Mouse (Mus musculus) bone marrow macrophage, adult 2 months (primary cell): ENCODE results near the gene St8sia1. TPM values are rescaled to one million over a fixed set of nuclear protein-coding genes. Genes with fewer than 3 reads are reported as not detected.

Experiments used
- H3K27ac ChIP-seq: 2 replicates; pipeline ENCODE4 v1.5.1; 2012; ENCODE audit warnings: low read depth, low read length; ENCODE audit not compliant: insufficient read depth
- H3K4me1 ChIP-seq: 2 replicates; pipeline ENCODE4 v1.6.1; 2012; ENCODE audit warnings: low read length; ENCODE audit not compliant: control insufficient read depth, insufficient read depth
- H3K4me3 ChIP-seq: 2 replicates; pipeline ENCODE4 v1.5.1; 2012; ENCODE audit warnings: mild to moderate bottlenecking, low read length, moderate library complexity; ENCODE audit not compliant: insufficient read depth
- CTCF ChIP-seq: IDR thresholded peaks from 2 replicates; pipeline ENCODE4 v1.5.1; 2012; ENCODE audit warnings: low read depth, mild to moderate bottlenecking, low read length, moderate library complexity
- POLR2A ChIP-seq: IDR thresholded peaks from 2 replicates; pipeline ENCODE4 v1.6.1; 2012; ENCODE audit warnings: mild to moderate bottlenecking, low read depth, low read length, borderline replicate concordance
- polyA plus RNA-seq: library from polyadenylated mRNA; stranded (reverse); fragments of >200 nt; gene quantifications from 2 replicates; pipeline ENCODE4 v1.2.4, GENCODE M21; 2012; ENCODE audit not compliant: missing spikeins, insufficient read depth, insufficient read length

St8sia1 gene
- polyA plus RNA-seq, 1 experiment: not detected

DNA sequence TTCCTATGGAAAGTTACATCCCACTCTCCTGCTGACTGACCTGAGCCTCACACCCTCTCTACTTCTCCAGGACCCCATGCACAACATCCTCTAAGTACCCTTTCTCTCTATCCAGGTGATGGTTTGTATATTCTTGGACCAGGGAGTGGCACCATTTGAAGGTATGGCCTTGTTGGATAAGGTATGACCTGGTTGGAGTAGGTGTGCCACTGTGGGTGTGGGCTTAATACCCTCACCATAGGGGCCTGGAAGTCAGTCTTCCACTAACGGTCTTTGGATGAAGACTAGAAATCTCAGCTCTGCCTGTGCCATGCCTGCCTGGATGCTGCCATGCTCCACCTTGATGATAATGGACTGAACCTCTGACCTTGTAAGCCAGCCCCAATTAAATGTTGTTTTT is 125.8 kb downstream of the St8sia1 start:
- no peaks in the 10 kb centered on the region for H3K4me1 ChIP-seq
- H3K27ac ChIP-seq: no peak overlapping the region
- no peak for TF ChIP-seq POLR2A
- no peak for TF ChIP-seq CTCF
- H3K4me3 ChIP-seq: no peak overlapping the region

DNA sequence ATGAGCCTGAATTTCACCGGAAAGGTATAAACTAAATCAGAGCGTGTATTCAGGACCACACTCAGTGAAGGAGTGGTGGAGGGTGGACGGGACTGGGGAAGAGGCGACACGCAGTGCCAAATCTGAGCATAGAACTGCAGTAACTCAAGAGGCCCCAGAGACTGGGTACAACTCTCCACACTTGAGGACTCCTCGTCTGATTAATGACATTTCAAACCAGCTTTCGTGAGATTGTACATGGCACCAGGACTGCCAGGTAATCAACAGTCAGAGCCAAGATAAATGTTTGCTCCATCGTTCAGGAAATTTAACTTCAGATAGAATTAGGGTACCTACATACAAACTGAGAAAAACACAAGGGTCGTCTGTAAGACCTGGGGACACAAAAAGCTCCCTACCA is 126.9 kb downstream of the St8sia1 start:
- no peak for TF ChIP-seq CTCF
- TF ChIP-seq POLR2A: no peak
- H3K27ac ChIP-seq: no peak overlapping the region
- no peak overlapping the region for H3K4me3 ChIP-seq
- H3K4me1 ChIP-seq: peaks cover under 1% of the 10 kb centered on the region

DNA sequence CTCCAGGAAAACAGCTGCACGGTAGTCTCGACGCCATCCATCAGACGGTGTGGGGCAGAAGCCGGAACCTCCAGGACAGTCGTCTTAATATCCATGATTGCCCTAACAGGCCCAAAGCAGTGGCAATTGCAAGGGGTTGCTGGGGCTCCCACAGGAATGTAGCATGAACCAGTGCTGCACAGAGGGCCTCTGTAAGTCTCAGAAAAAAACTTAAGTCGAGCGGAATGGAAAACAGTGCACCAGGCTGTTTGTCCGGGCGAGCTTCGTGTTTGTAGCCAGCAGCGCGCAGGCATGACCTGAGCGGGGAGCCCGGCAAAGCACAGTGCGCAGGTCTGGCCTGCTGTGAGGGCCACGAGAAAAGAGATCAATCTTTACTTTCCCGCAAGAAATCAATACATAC is 128.5 kb downstream of the St8sia1 start:
- Histone ChIP-seq H3K27ac (no peak overlapping the region), H3K4me1 (peaks cover 10% of the 10 kb centered on the region)

DNA sequence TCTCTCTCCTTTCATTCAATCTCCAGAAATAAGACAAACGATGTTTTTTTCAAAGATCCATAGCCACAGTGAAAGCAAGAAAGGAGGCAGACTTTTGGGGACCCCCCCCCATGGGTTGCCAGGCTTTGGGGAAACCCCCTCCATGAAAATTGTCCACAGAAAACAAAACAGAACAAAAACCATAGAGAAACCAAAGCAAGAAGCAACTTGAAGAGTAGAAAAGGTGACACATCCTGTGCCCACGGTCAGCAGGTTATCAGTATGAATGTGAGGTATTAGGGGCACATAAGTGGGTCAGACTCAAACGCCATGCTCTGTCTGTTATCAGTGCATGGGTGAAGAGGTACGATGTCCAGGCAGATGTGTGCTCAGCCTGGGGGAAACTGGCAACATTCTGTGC is 129.3 kb downstream of the St8sia1 start:
- H3K27ac ChIP-seq: no peak overlapping the region
- H3K4me1 ChIP-seq: peaks cover 10% of the 10 kb centered on the region
- H3K4me3 ChIP-seq: no peak overlapping the region
- TF ChIP-seq CTCF (no peak), POLR2A (no peak)

More for the DNA sequence above, 128.5 kb downstream of the St8sia1 start:
- TF ChIP-seq CTCF: no peak
- no peak for TF ChIP-seq POLR2A
- no peak overlapping the region for H3K4me3 ChIP-seq

DNA sequence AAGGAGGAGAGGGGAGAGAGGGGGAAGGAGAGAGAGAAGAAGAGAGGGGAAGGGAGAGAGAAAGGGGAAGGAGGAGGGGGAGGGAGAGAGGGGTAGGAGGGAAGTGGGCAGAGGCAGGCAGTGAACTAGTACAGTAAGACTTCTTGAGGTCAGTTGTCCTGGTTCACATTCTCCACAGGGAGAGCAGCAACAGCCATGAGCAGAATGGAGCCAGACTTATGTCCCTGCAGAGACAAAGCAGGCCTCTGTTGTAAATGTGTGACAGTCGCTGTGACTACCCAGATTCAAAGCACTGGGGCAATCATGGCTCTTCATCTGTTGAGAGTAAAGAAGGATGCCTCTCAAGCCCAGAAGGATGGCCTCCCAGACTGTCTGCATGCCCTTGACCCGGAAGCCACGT is 132.5 kb downstream of the St8sia1 start:
- peaks cover 10% of the 10 kb centered on the region for H3K4me1 ChIP-seq
- H3K27ac ChIP-seq: no peak overlapping the region
- TF ChIP-seq POLR2A: no peak
- no peak overlapping the region for H3K4me3 ChIP-seq

DNA sequence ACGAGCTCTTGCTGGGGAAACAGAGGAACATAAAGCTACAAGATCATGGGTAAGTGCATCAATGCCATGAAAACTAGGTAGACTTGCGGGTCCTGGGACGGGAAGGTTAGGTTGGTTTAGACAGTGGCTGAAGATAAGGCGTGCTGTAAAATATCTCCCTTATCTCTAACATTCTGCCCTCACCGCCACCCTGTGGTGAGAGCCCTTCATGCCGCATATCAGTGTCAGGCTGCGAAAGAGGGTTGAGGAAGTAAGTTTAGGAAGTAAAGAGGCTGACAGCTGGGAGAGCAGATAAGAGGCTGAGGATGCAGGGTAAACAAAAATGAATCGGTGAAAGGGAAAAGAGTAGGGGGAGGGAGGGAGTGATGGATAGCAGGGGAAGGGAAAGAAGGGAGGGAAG is 133.0 kb downstream of the St8sia1 start:
- no peak overlapping the region for H3K27ac ChIP-seq
- peaks cover 10% of the 10 kb centered on the region for H3K4me1 ChIP-seq
- no peak overlapping the region for H3K4me3 ChIP-seq
- TF ChIP-seq CTCF (0 out of 2 replicates have a peak, but pooled peaks have one; percentile 16), POLR2A (no peak)

DNA sequence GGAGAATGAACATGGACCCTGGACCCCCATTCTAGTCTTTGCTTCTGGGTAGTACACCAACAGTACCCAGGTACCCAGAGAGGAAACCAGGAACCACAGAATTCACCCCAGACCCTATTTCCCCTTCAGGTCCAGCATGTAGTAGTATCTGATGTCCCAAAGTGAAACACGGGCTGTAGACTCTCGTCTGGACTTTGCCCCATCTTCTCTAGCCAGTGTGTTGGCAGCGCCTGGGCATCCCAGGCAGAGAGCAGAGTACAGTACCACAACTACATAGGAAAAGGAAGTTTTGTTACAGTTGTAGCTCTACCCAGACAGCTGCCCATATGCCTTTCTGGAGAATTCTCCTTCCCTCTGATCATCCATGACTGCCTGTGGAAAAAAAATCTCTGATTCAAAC is 134.0 kb downstream of the St8sia1 start:
- no peak overlapping the region for H3K27ac ChIP-seq
- no peak overlapping the region for H3K4me3 ChIP-seq
- TF ChIP-seq CTCF (no peak), POLR2A (no peak)
- peaks cover 10% of the 10 kb centered on the region for H3K4me1 ChIP-seq

DNA sequence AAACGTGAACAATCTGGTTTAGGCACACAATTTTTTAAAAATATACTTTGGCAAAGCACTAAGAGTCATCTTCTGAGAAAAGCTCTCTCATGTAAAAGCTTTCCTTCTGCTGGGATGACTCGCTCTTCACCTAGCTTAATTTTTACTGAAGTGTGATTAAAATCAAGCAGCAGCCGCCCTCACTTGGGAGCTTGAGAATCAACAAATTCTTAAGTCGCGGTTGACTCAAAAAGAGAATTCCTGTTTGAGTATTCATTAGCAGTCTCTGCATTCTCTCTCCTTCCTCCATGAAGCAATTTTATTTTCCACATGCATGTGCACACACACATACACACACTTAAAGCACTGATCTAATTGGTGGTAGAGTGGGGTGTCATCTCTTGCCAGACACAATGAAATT is 138.8 kb downstream of the St8sia1 start:
- H3K27ac ChIP-seq: no peak overlapping the region
- TF ChIP-seq CTCF (no peak), POLR2A (no peak)
- no peaks in the 10 kb centered on the region for H3K4me1 ChIP-seq
- no peak overlapping the region for H3K4me3 ChIP-seq

DNA sequence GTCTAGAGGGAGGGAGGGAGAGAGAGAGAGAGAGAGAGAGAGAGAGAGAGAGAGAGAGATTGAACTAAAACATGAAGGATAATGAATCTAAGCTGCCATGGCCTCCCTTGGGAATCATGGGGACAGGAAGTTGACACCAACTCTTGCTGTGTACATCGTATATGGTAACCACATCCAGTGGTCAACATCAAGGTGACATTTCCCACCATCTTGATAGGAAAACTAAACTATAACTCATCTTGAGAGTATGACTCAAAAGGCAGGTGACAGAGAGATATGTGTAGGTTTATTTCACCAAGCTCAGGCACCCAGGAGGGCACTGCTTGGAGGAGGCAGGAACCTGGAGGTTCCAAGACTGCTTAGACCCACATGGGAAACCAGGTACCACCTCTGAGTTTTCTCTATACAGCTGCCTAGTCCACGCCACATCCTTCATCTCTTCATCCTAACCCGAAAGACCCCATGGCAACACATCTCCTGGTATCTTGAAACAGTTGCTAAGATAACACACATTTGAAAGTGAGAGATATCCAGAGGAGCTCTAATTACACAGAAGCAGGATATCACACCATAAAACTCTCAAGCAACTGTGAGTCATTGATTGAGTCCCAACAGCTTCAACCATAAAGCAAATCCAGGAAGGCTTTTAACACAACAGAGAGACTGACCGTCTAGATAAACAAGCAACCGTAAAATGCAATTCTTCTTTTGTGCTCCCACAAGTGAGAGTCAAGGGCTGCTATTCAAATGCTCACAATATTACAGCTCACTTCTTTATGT is 141.1 kb downstream of the St8sia1 start:
- Histone ChIP-seq H3K27ac (no peak overlapping the region), H3K4me1 (no peaks in the 10 kb centered on the region), H3K4me3 (no peak overlapping the region)
- TF ChIP-seq POLR2A (no peak), CTCF (no peak)

DNA sequence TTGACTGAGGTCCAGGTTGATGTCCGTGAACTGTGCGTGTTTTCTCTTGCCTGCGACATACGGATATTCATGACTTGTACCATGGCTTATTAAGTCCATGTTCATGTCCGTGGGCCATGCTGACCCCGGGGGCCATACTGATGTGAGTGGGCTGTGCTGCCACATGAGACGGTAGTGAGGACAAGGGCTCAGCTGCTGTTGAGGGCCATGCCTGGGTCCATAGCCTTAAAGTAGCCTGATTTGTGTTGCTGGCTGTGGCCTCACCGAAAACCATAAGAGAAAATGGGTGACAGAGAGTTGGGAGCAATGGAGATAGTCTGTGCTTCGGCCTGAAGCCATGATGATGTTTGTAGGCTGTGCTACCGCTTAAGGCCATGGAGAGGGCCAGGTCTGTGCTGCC is 145.9 kb downstream of the St8sia1 start:
- Histone ChIP-seq H3K27ac (no peak overlapping the region), H3K4me3 (no peak overlapping the region), H3K4me1 (no peaks in the 10 kb centered on the region)
- TF ChIP-seq POLR2A (no peak), CTCF (no peak)
